Comparison of ENCODE assay signal across 10 mouse cellular contexts in genomic region chr5:35717946-35718345, GRCm38 (mm10). TPM values are rescaled to one million over a fixed set of nuclear protein-coding genes. Genes with fewer than 3 reads are reported as not detected.
DNase-seq lines count a peak whose midpoint lies in the region; ATAC-seq lines count a peak whose summit lies in the region.
"Had no signal": no experiment of that assay in that cellular context is flagged by ENCODE, and none has a peak within 500 bp of the region (broad histone marks: within the 10 kb centered on the region; RNA-seq: fewer than 3 reads in every experiment).

No protein-coding gene starts in this region.

- ATAC-seq in liver, embryonic 12.5 days, result no peak
- no peak for ATAC-seq in forebrain, embryonic 13.5 days

- DNase-seq in liver (peak; percentile 41), NIH3T3 (ENCODE audit: low read depth) (peak; percentile 86)
- DNase-seq in kidney, adult 18-20 months, result peak; percentile 71
- DNase-seq in left cerebral cortex, postnatal 25 days (ENCODE audit: low spot score in 2 of 2), result peak; percentile 27 to 52
- DNase-seq in right cerebral cortex, postnatal 25 days, result peak; percentile 26

- H3K27ac ChIP-seq in liver, embryonic 12.5 days, result no peak overlapping the region
- H3K27ac ChIP-seq in brown adipose tissue, adult 24 weeks (replicated peaks; ENCODE audit: low read depth, low read length), result peak overlapping the region; percentile 28; the same call in 1 of the 2 replicates
- no peak overlapping the region for H3K27ac ChIP-seq in forebrain, embryonic 13.5 days
- H3K27ac ChIP-seq: neural tube, embryonic 13.5 days had no signal

- peaks cover 6% of the 10 kb centered on the region for H3K4me1 ChIP-seq in liver, embryonic 12.5 days
- peaks cover 25% of the 10 kb centered on the region for H3K4me1 ChIP-seq in brown adipose tissue, adult 24 weeks (ENCODE audit: control insufficient read depth, insufficient read depth, insufficient read length, low read length)
- no peaks in the 10 kb centered on the region for H3K4me1 ChIP-seq in forebrain, embryonic 13.5 days
- H3K4me1 ChIP-seq: neural tube, embryonic 13.5 days had no signal

- H3K9ac ChIP-seq in liver, embryonic 12.5 days, result no peak overlapping the region
- no peak overlapping the region for H3K9ac ChIP-seq in forebrain, embryonic 13.5 days
- H3K9ac ChIP-seq: neural tube, embryonic 13.5 days had no signal

- 47% methylated on average over 4 of the region's 4 CpGs for WGBS in liver, embryonic 12.5 days (ENCODE audit: insufficient replicate concordance)
- WGBS in forebrain, embryonic 13.5 days, result 61% methylated on average over 4 of the region's 4 CpGs

- intact Hi-C loops in left cerebral cortex, postnatal 25 days (cut with DNase I), result loop anchor here (5.0 kb wide), 1 partner anchor 39 kb away; the partner anchor contains the start of gene Ablim2

- H3K27me3 ChIP-seq in liver, embryonic 12.5 days (replicated peaks), result no peaks in the 10 kb centered on the region
- H3K27me3 ChIP-seq in forebrain, embryonic 13.5 days, result no peaks in the 10 kb centered on the region
- H3K27me3 ChIP-seq: neural tube, embryonic 13.5 days had no signal

- no peak overlapping the region for H3K4me3 ChIP-seq in liver, embryonic 12.5 days
- no peak overlapping the region for H3K4me3 ChIP-seq in brown adipose tissue, adult 24 weeks (ENCODE audit: insufficient read depth, low read depth, low read length)
- H3K4me3 ChIP-seq in forebrain, embryonic 13.5 days, result no peak overlapping the region
- H3K4me3 ChIP-seq: neural tube, embryonic 13.5 days had no signal

- H3K4me2 ChIP-seq in liver, embryonic 12.5 days, result no peak overlapping the region
- H3K4me2 ChIP-seq in forebrain, embryonic 13.5 days, result no peak overlapping the region
- H3K4me2 ChIP-seq: neural tube, embryonic 13.5 days had no signal

- H3K9me3 ChIP-seq in liver, embryonic 12.5 days (replicated peaks), result no peaks in the 10 kb centered on the region
- H3K9me3 ChIP-seq in forebrain, embryonic 13.5 days (replicated peaks), result no peaks in the 10 kb centered on the region
- H3K9me3 ChIP-seq: neural tube, embryonic 13.5 days had no signal

- no peaks in the 10 kb centered on the region for H3K36me3 ChIP-seq in liver, embryonic 12.5 days
- H3K36me3 ChIP-seq in forebrain, embryonic 13.5 days (ENCODE audit: poor library complexity, severe bottlenecking), result no peaks in the 10 kb centered on the region
- H3K36me3 ChIP-seq: neural tube, embryonic 13.5 days had no signal

RNA-seq across cellular contexts. Expression of gene Sh3tc1, which starts 21.8 kb away (rescaled TPM):
- polyA plus RNA-seq in liver, embryonic 12.5 days (2016; fragmentation: Nextera tagmentation; extraction: Ambion mirVana), result 3.3 and 3.8 TPM in 2 replicates
- 16.6 and 17.9 TPM in 2 replicates for polyA plus RNA-seq in brown adipose tissue, adult 24 weeks (2012; ENCODE audit: insufficient read depth, insufficient read length, missing spikeins)
- total RNA-seq in left cerebral cortex, postnatal 25 days (2021), result 1 to 10 TPM; 2.7 to 3.0 TPM
- 1.7 and 2.1 TPM in 2 replicates for polyA plus RNA-seq in forebrain, embryonic 13.5 days (2015; fragmentation: Nextera tagmentation; extraction: Ambion mirVana)

RNA-seq across cellular contexts. Expression of gene Htra3, which starts 38.4 kb away (rescaled TPM):
- polyA plus RNA-seq in liver, embryonic 12.5 days (2016; fragmentation: Nextera tagmentation; extraction: Ambion mirVana), result 1.2 and 1.4 TPM in 2 replicates
- polyA plus RNA-seq in brown adipose tissue, adult 24 weeks (2012; ENCODE audit: insufficient read depth, insufficient read length, missing spikeins), result 60.4 and 62.3 TPM in 2 replicates
- 1 to 10 TPM; 6.4 to 7.4 TPM for total RNA-seq in left cerebral cortex, postnatal 25 days (2021)
- 6.3 and 6.8 TPM in 2 replicates for polyA plus RNA-seq in forebrain, embryonic 13.5 days (2015; fragmentation: Nextera tagmentation; extraction: Ambion mirVana)
- total RNA-seq: common myeloid progenitor, adult 5-6 weeks had no signal

RNA-seq across cellular contexts. Expression of gene Ablim2, which starts 39.7 kb away (rescaled TPM):
- polyA plus RNA-seq in liver, embryonic 12.5 days (2016; fragmentation: Nextera tagmentation; extraction: Ambion mirVana), result 0.08 and 0.12 TPM in 2 replicates
- polyA plus RNA-seq in brown adipose tissue, adult 24 weeks (2012; ENCODE audit: insufficient read depth, insufficient read length, missing spikeins), result 4.6 and 7.5 TPM in 2 replicates
- total RNA-seq in left cerebral cortex, postnatal 25 days (2021), result 100 to 1,000 TPM; 175 to 209 TPM
- 2.0 and 3.5 TPM in 2 replicates for polyA plus RNA-seq in forebrain, embryonic 13.5 days (2015; fragmentation: Nextera tagmentation; extraction: Ambion mirVana)
- total RNA-seq: common myeloid progenitor, adult 5-6 weeks had no signal

Comparison
In these comparisons a context has a peak if more than half of its experiments do, and no peak if none do; other contexts are left out.
1. DNase-seq: peak in every context shown above with its lines; median percentile 86 in NIH3T3; 71 in kidney, adult 18-20 months; 41 in liver; 40 in left cerebral cortex, postnatal 25 days; 26 in right cerebral cortex, postnatal 25 days.